Mouse (Mus musculus): ENCODE measurements around the gene Vps16. TPM values are rescaled to one million over a fixed set of nuclear protein-coding genes. Genes with fewer than 3 reads are reported as not detected.
A peak's percentile ranks its signal among the peaks of the same experiment; 100 is the strongest.

Vps16 gene
- polyA plus RNA-seq, 1 experiment: 43.6 TPM

DNA sequence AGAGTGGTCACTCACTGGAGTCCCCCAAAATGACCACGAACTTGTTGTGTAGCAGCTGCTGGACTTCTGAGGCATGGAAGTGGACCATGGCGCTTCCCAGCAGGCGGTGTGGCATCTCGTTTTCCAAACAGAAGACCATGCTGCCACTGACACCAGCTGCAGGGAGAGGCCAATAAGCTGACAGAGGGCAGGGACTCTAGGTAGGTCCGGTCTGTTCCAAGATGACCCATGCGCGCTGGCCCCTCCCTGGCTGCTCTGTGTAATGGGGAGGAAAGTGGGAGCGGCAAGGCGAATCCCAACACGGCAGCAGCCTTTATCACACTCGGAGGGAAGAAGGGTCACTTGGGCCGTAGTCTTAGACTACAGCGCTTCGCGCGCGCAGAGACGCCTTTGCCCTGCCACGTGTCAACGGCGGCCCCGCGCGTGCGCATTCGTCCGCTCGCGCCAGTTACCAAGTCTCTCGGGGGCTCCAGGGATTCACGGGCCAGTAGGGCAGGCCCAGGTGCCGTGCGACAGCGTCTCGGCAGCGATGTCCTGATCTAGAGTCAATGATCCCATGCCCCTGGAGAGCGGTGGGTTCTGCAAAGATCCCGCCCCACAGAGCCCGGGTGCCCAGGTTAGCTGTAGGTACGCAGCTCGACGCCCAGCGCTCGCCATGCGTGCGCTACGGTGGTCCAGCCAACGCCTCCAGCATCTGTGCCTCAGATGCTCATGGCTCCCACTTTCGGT, 578 bp upstream of the Vps16 start:
- Histone ChIP-seq H3K27me3 (ENCODE audit: control insufficient read depth, insufficient read depth, insufficient read length) (no peaks in the 10 kb centered on the region), H3ac (ENCODE audit: control insufficient read depth, insufficient read length) (peak overlapping the region; percentile 44), H3K36me3 (ENCODE audit: control insufficient read depth, insufficient read depth) (no peaks in the 10 kb centered on the region), H3K79me2 (ENCODE audit: control insufficient read depth, insufficient read depth) (peaks cover 41% of the 10 kb centered on the region), H3K4me3 (peak overlapping the region; percentile 99), H3K4me2 (ENCODE audit: low read depth) (peak overlapping the region; percentile 84)
- TF ChIP-seq MYOG (IDR thresholded peaks at IDR 0.05; ENCODE audit: control insufficient read depth in 1 of 3, insufficient read depth in 1 of 3, insufficient read length in 2 of 3, low read depth in 2 of 3): peak in 1 of 3 experiments; percentile 23
- no peak for TF ChIP-seq CEBPB (IDR thresholded peaks at IDR 0.05; ENCODE audit: insufficient read depth, poor library complexity, severe bottlenecking)
- TF ChIP-seq POLR2A (IDR thresholded peaks at IDR 0.05; ENCODE audit: insufficient read length, low read depth): no peak
- peak; percentile 8 for TF ChIP-seq POLR2AphosphoS2 (IDR thresholded peaks at IDR 0.05; ENCODE audit: insufficient read length, low read depth)
- TF ChIP-seq USF1 (IDR thresholded peaks at IDR 0.05; ENCODE audit: low read depth): no peak

GRCm38 (mm10) chr2:130425112-130425511, 973 bp downstream of the Vps16 start:
- Histone ChIP-seq H3K4me2 (ENCODE audit: low read depth) (peak overlapping the region; percentile 91), H3K27me3 (ENCODE audit: control insufficient read depth, insufficient read depth, insufficient read length) (no peaks in the 10 kb centered on the region), H3K79me2 (ENCODE audit: control insufficient read depth, insufficient read depth) (peaks cover 44% of the 10 kb centered on the region), H3K36me3 (ENCODE audit: control insufficient read depth, insufficient read depth) (no peaks in the 10 kb centered on the region), H3ac (ENCODE audit: control insufficient read depth, insufficient read length) (peak overlapping the region; percentile 44), H3K4me3 (peak overlapping the region; percentile 99)
- TF ChIP-seq MYOG (IDR thresholded peaks at IDR 0.05; ENCODE audit: control insufficient read depth in 1 of 3, insufficient read depth in 1 of 3, insufficient read length in 2 of 3, low read depth in 2 of 3): no peak
- TF ChIP-seq MYOD1 (IDR thresholded peaks at IDR 0.05; ENCODE audit: control insufficient read depth in 1 of 3, insufficient read length in 2 of 3, low read depth in 2 of 3): no peak
- TF ChIP-seq POLR2A (IDR thresholded peaks at IDR 0.05; ENCODE audit: insufficient read length, low read depth): no peak
- no peak for TF ChIP-seq TCF3 (IDR thresholded peaks at IDR 0.05; ENCODE audit: insufficient read length, low read depth)
- no peak for TF ChIP-seq E2F4 (IDR thresholded peaks at IDR 0.05; ENCODE audit: insufficient read depth)
- TF ChIP-seq MAX (IDR thresholded peaks at IDR 0.05; ENCODE audit: low read depth): no peak
- TF ChIP-seq REST (IDR thresholded peaks at IDR 0.05; ENCODE audit: insufficient read depth, insufficient read length): no peak
- no peak for TF ChIP-seq POLR2AphosphoS2 (IDR thresholded peaks at IDR 0.05; ENCODE audit: insufficient read length, low read depth)
- TF ChIP-seq TCF12 (IDR thresholded peaks at IDR 0.05; ENCODE audit: insufficient read depth, poor library complexity, severe bottlenecking): no peak
- no peak for TF ChIP-seq CEBPB (IDR thresholded peaks at IDR 0.05; ENCODE audit: insufficient read depth, poor library complexity, severe bottlenecking)
- no peak for TF ChIP-seq USF1 (IDR thresholded peaks at IDR 0.05; ENCODE audit: low read depth)
- no peak for TF ChIP-seq SRF (IDR thresholded peaks at IDR 0.05; ENCODE audit: control insufficient read depth, insufficient read length, low read depth)

GRCm38 (mm10) chr2:130429851-130430250, 5.7 kb downstream of the Vps16 start:
- Histone ChIP-seq H3K79me2 (ENCODE audit: control insufficient read depth, insufficient read depth) (peaks cover 62% of the 10 kb centered on the region), H3K4me3 (no peak overlapping the region), H3K4me2 (ENCODE audit: low read depth) (no peak overlapping the region), H3ac (ENCODE audit: control insufficient read depth, insufficient read length) (no peak overlapping the region), H3K27me3 (ENCODE audit: control insufficient read depth, insufficient read depth, insufficient read length) (no peaks in the 10 kb centered on the region), H3K36me3 (ENCODE audit: control insufficient read depth, insufficient read depth) (no peaks in the 10 kb centered on the region)
- no peak for TF ChIP-seq MAX (IDR thresholded peaks at IDR 0.05; ENCODE audit: low read depth)
- no peak for TF ChIP-seq MYOG (IDR thresholded peaks at IDR 0.05; ENCODE audit: control insufficient read depth in 1 of 3, insufficient read depth in 1 of 3, insufficient read length in 2 of 3, low read depth in 2 of 3)
- no peak for TF ChIP-seq TCF12 (IDR thresholded peaks at IDR 0.05; ENCODE audit: insufficient read depth, poor library complexity, severe bottlenecking)
- TF ChIP-seq CEBPB (IDR thresholded peaks at IDR 0.05; ENCODE audit: insufficient read depth, poor library complexity, severe bottlenecking): no peak
- TF ChIP-seq MYOD1 (IDR thresholded peaks at IDR 0.05; ENCODE audit: control insufficient read depth in 1 of 3, insufficient read length in 2 of 3, low read depth in 2 of 3): no peak
- no peak for TF ChIP-seq SRF (IDR thresholded peaks at IDR 0.05; ENCODE audit: control insufficient read depth, insufficient read length, low read depth)
- TF ChIP-seq POLR2AphosphoS2 (IDR thresholded peaks at IDR 0.05; ENCODE audit: insufficient read length, low read depth): no peak
- TF ChIP-seq E2F4 (IDR thresholded peaks at IDR 0.05; ENCODE audit: insufficient read depth): no peak
- TF ChIP-seq TCF3 (IDR thresholded peaks at IDR 0.05; ENCODE audit: insufficient read length, low read depth): no peak
- no peak for TF ChIP-seq POLR2A (IDR thresholded peaks at IDR 0.05; ENCODE audit: insufficient read length, low read depth)
- TF ChIP-seq REST (IDR thresholded peaks at IDR 0.05; ENCODE audit: insufficient read depth, insufficient read length): no peak
- TF ChIP-seq USF1 (IDR thresholded peaks at IDR 0.05; ENCODE audit: low read depth): no peak

DNA sequence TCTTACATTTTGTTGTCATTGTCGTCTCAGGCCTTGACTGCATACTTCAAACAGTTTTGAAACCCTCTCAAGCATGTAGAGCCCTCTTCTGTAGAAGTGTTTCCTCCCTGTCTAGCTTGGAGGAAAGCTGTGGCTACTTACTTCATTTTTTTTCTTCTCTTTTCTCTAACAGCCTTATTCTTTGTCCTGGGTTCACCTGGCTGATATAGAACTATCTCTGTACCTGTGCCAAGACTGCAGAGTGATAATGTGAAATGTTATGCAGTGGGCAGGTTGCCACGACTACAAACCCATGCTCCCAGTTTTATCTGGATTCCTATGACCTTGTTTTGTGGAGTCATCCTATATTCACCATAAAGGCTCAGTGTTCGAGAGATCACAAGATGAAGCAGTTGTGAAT, 6.3 kb downstream of the Vps16 start:
- TF ChIP-seq MYOG (IDR thresholded peaks at IDR 0.05; ENCODE audit: control insufficient read depth in 1 of 3, insufficient read depth in 1 of 3, insufficient read length in 2 of 3, low read depth in 2 of 3): no peak
- TF ChIP-seq USF1 (IDR thresholded peaks at IDR 0.05; ENCODE audit: low read depth): no peak
- TF ChIP-seq CEBPB (IDR thresholded peaks at IDR 0.05; ENCODE audit: insufficient read depth, poor library complexity, severe bottlenecking): no peak
- no peak overlapping the region for H3K4me3 ChIP-seq
- H3K4me2 ChIP-seq (ENCODE audit: low read depth): no peak overlapping the region
- H3K27me3 ChIP-seq (ENCODE audit: control insufficient read depth, insufficient read depth, insufficient read length): no peaks in the 10 kb centered on the region
- H3K36me3 ChIP-seq (ENCODE audit: control insufficient read depth, insufficient read depth): no peaks in the 10 kb centered on the region
- no peak overlapping the region for H3ac ChIP-seq (ENCODE audit: control insufficient read depth, insufficient read length)
- peaks cover 62% of the 10 kb centered on the region for H3K79me2 ChIP-seq (ENCODE audit: control insufficient read depth, insufficient read depth)

DNA sequence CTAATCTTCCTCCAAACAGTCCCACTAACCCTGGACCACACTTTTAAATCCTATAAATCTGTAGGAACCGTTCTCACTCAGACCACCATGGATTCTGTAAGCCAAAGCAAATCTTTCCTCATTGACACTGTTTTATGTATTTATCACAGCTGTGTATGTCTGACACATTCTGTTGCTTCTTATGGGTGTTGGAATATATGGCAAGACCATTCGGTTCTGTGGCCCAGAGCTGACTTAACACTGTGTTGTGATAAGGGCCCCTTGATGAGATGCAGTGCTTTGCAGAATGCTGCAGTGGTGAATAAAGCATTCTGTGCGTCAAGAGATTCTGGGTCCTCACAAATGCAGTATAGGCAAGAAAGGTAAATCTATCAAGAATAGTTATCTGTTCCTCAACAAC, 8.0 kb downstream of the Vps16 start:
- TF ChIP-seq TCF3 (IDR thresholded peaks at IDR 0.05; ENCODE audit: insufficient read length, low read depth): no peak
- no peak for TF ChIP-seq MYOD1 (IDR thresholded peaks at IDR 0.05; ENCODE audit: control insufficient read depth in 1 of 3, insufficient read length in 2 of 3, low read depth in 2 of 3)
- no peak for TF ChIP-seq POLR2AphosphoS2 (IDR thresholded peaks at IDR 0.05; ENCODE audit: insufficient read length, low read depth)
- no peak for TF ChIP-seq POLR2A (IDR thresholded peaks at IDR 0.05; ENCODE audit: insufficient read length, low read depth)
- Histone ChIP-seq H3K79me2 (ENCODE audit: control insufficient read depth, insufficient read depth) (peaks cover 56% of the 10 kb centered on the region), H3K4me2 (ENCODE audit: low read depth) (no peak overlapping the region), H3ac (ENCODE audit: control insufficient read depth, insufficient read length) (no peak overlapping the region), H3K4me3 (no peak overlapping the region), H3K36me3 (ENCODE audit: control insufficient read depth, insufficient read depth) (no peaks in the 10 kb centered on the region), H3K27me3 (ENCODE audit: control insufficient read depth, insufficient read depth, insufficient read length) (no peaks in the 10 kb centered on the region)

Measured in myocyte (in vitro differentiated cells).